Mouse (Mus musculus): ENCODE results near the gene Cela1. TPM values are rescaled to one million over a fixed set of nuclear protein-coding genes. Genes with fewer than 3 reads are reported as not detected.

The Cela1 gene
- polyA plus RNA-seq, 1 experiment from 2014 or later = 1.2 TPM

GRCm38 (mm10) chr15:100721445-100721844 is 33.7 kb upstream of the Cela1 start:
- Histone ChIP-seq H3K4me1 (no peaks in the 10 kb centered on the region), H3K9ac (no peak overlapping the region), H3K27me3 (replicated peaks) (no peaks in the 10 kb centered on the region), H3K27ac (no peak overlapping the region), H3K4me3 (no peak overlapping the region), H3K36me3 (replicated peaks) (no peaks in the 10 kb centered on the region), H3K9me3 (no peaks in the 10 kb centered on the region), H3K4me2 (no peak overlapping the region)
- WGBS = 87% methylated on average over 5 of the region's 5 CpGs
- ATAC-seq (replicated peaks) = no peak

GRCm38 (mm10) chr15:100720066-100720465 is 32.3 kb upstream of the Cela1 start:
- no peaks in the 10 kb centered on the region for H3K36me3 ChIP-seq (replicated peaks)
- ATAC-seq (replicated peaks) = no peak
- no peaks in the 10 kb centered on the region for H3K9me3 ChIP-seq
- H3K27ac ChIP-seq = no peak overlapping the region
- no peaks in the 10 kb centered on the region; the same call in 1 of the 2 replicates for H3K4me1 ChIP-seq
- no peak overlapping the region for H3K4me2 ChIP-seq
- no peak overlapping the region for H3K9ac ChIP-seq
- no peaks in the 10 kb centered on the region for H3K27me3 ChIP-seq (replicated peaks)
- no peak overlapping the region for H3K4me3 ChIP-seq
- WGBS = 88% methylated on average over 10 of the region's 10 CpGs

GRCm38 (mm10) chr15:100719217-100719616 is 31.5 kb upstream of the Cela1 start:
- WGBS = 92% methylated on average over 5 of the region's 5 CpGs
- H3K36me3 ChIP-seq (replicated peaks) = no peaks in the 10 kb centered on the region
- ATAC-seq (replicated peaks) = no peak
- H3K4me1 ChIP-seq = no peaks in the 10 kb centered on the region; the same call in 1 of the 2 replicates
- H3K27me3 ChIP-seq (replicated peaks) = no peaks in the 10 kb centered on the region
- H3K4me2 ChIP-seq = no peak overlapping the region
- no peak overlapping the region for H3K27ac ChIP-seq
- H3K9me3 ChIP-seq = no peaks in the 10 kb centered on the region
- H3K4me3 ChIP-seq = no peak overlapping the region
- no peak overlapping the region for H3K9ac ChIP-seq

GRCm38 (mm10) chr15:100718572-100718971 is 30.9 kb upstream of the Cela1 start:
- Histone ChIP-seq H3K4me2 (no peak overlapping the region), H3K9ac (no peak overlapping the region), H3K27ac (no peak overlapping the region), H3K9me3 (no peaks in the 10 kb centered on the region), H3K36me3 (replicated peaks) (no peaks in the 10 kb centered on the region), H3K4me3 (no peak overlapping the region), H3K4me1 (no peaks in the 10 kb centered on the region; the same call in 1 of the 2 replicates), H3K27me3 (replicated peaks) (no peaks in the 10 kb centered on the region)
- WGBS = 86% methylated on average over 11 of the region's 11 CpGs
- no peak for ATAC-seq (replicated peaks)

- 80% methylated on average over 6 of the region's 6 CpGs for WGBS
- H3K4me2 ChIP-seq = no peak overlapping the region
- no peaks in the 10 kb centered on the region; the same call in 1 of the 2 replicates for H3K4me1 ChIP-seq
- ATAC-seq (replicated peaks) = no peak
- no peak overlapping the region for H3K9ac ChIP-seq
- no peaks in the 10 kb centered on the region for H3K9me3 ChIP-seq
- no peaks in the 10 kb centered on the region for H3K27me3 ChIP-seq (replicated peaks)
- H3K27ac ChIP-seq = no peak overlapping the region
- no peaks in the 10 kb centered on the region for H3K36me3 ChIP-seq (replicated peaks)
- no peak overlapping the region for H3K4me3 ChIP-seq
Measured at GRCm38 (mm10) chr15:100717933-100718332, 30.2 kb upstream of the Cela1 start.

- no peak for ATAC-seq (replicated peaks)
- no peak overlapping the region for H3K4me2 ChIP-seq
- H3K36me3 ChIP-seq (replicated peaks) = no peaks in the 10 kb centered on the region
- no peak overlapping the region for H3K27ac ChIP-seq
- no peak overlapping the region for H3K4me3 ChIP-seq
- no peaks in the 10 kb centered on the region; the same call in 1 of the 2 replicates for H3K4me1 ChIP-seq
- H3K9ac ChIP-seq = no peak overlapping the region
- no peaks in the 10 kb centered on the region for H3K9me3 ChIP-seq
- 40% methylated on average over 9 of the region's 9 CpGs for WGBS
- H3K27me3 ChIP-seq (replicated peaks) = no peaks in the 10 kb centered on the region
Measured at GRCm38 (mm10) chr15:100715399-100715993, 27.8 kb upstream of the Cela1 start.

- WGBS = 94% methylated on average over 8 of the region's 8 CpGs
- H3K27me3 ChIP-seq (replicated peaks) = no peaks in the 10 kb centered on the region
- ATAC-seq (replicated peaks) = no peak
Measured at GRCm38 (mm10) chr15:100714470-100714869, 26.7 kb upstream of the Cela1 start.

GRCm38 (mm10) chr15:100710838-100711237 is 23.1 kb upstream of the Cela1 start:
- no peak for ATAC-seq (replicated peaks)
- Histone ChIP-seq H3K27me3 (replicated peaks) (no peaks in the 10 kb centered on the region), H3K9me3 (no peaks in the 10 kb centered on the region), H3K27ac (no peak overlapping the region), H3K9ac (no peak overlapping the region), H3K4me1 (no peaks in the 10 kb centered on the region; the same call in 1 of the 2 replicates), H3K4me2 (no peak overlapping the region), H3K4me3 (no peak overlapping the region), H3K36me3 (replicated peaks) (no peaks in the 10 kb centered on the region)
- 61% methylated on average over 6 of the region's 6 CpGs for WGBS

More at GRCm38 (mm10) chr15:100714470-100714869, 26.7 kb upstream of the Cela1 start:
- H3K9ac ChIP-seq = no peak overlapping the region
- no peak overlapping the region for H3K27ac ChIP-seq
- H3K4me2 ChIP-seq = no peak overlapping the region
- no peaks in the 10 kb centered on the region for H3K36me3 ChIP-seq (replicated peaks)
- H3K4me1 ChIP-seq = no peaks in the 10 kb centered on the region; the same call in 1 of the 2 replicates
- no peaks in the 10 kb centered on the region for H3K9me3 ChIP-seq
- H3K4me3 ChIP-seq = no peak overlapping the region

- no peak overlapping the region for H3K4me2 ChIP-seq
- H3K4me3 ChIP-seq = no peak overlapping the region
- no peaks in the 10 kb centered on the region for H3K36me3 ChIP-seq (replicated peaks)
- 76% methylated on average over 8 of the region's 8 CpGs for WGBS
- H3K9me3 ChIP-seq = no peaks in the 10 kb centered on the region
- peaks cover 8% of the 10 kb centered on the region for H3K4me1 ChIP-seq
- H3K27ac ChIP-seq = no peak overlapping the region
- ATAC-seq (replicated peaks) = no peak
- no peak overlapping the region for H3K9ac ChIP-seq
- H3K27me3 ChIP-seq (replicated peaks) = peaks cover 6% of the 10 kb centered on the region; the same call in 1 of the 2 replicates
Measured at GRCm38 (mm10) chr15:100708433-100709078, 20.8 kb upstream of the Cela1 start.

- no peak overlapping the region for H3K27ac ChIP-seq
- H3K9ac ChIP-seq = no peak overlapping the region
- H3K4me1 ChIP-seq = peaks cover 8% of the 10 kb centered on the region
- WGBS = 71% methylated on average over 8 of the region's 8 CpGs
- H3K9me3 ChIP-seq = no peaks in the 10 kb centered on the region
- H3K4me3 ChIP-seq = no peak overlapping the region
- H3K4me2 ChIP-seq = no peak overlapping the region
- no peak for ATAC-seq (replicated peaks)
- H3K36me3 ChIP-seq (replicated peaks) = no peaks in the 10 kb centered on the region
- H3K27me3 ChIP-seq (replicated peaks) = peaks cover 6% of the 10 kb centered on the region; the same call in 1 of the 2 replicates
Measured at GRCm38 (mm10) chr15:100706226-100706625, 18.5 kb upstream of the Cela1 start.

GRCm38 (mm10) chr15:100705376-100705775 is 17.7 kb upstream of the Cela1 start:
- H3K9me3 ChIP-seq = no peaks in the 10 kb centered on the region
- no peak overlapping the region for H3K4me2 ChIP-seq
- ATAC-seq (replicated peaks) = no peak
- H3K9ac ChIP-seq = no peak overlapping the region
- peaks cover 8% of the 10 kb centered on the region for H3K4me1 ChIP-seq
- peaks cover 6% of the 10 kb centered on the region; the same call in 1 of the 2 replicates for H3K27me3 ChIP-seq (replicated peaks)
- H3K4me3 ChIP-seq = no peak overlapping the region
- no peaks in the 10 kb centered on the region for H3K36me3 ChIP-seq (replicated peaks)
- no peak overlapping the region for H3K27ac ChIP-seq
- WGBS = 84% methylated on average over 1 of the region's 1 CpGs

GRCm38 (mm10) chr15:100703913-100704312 is 16.2 kb upstream of the Cela1 start:
- no peaks in the 10 kb centered on the region for H3K9me3 ChIP-seq
- peak overlapping the region; percentile 32 for H3K4me2 ChIP-seq
- no peak for ATAC-seq (replicated peaks)
- H3K27ac ChIP-seq = no peak overlapping the region
- peaks cover 6% of the 10 kb centered on the region; the same call in 1 of the 2 replicates for H3K27me3 ChIP-seq (replicated peaks)
- 14% methylated on average over 17 of the region's 17 CpGs for WGBS
- no peak overlapping the region for H3K9ac ChIP-seq
- no peak overlapping the region for H3K4me3 ChIP-seq
- H3K4me1 ChIP-seq = peaks cover 8% of the 10 kb centered on the region
- no peaks in the 10 kb centered on the region for H3K36me3 ChIP-seq (replicated peaks)

- Histone ChIP-seq H3K4me1 (peaks cover 8% of the 10 kb centered on the region), H3K4me2 (no peak overlapping the region), H3K9ac (no peak overlapping the region), H3K27ac (no peak overlapping the region), H3K4me3 (no peak overlapping the region), H3K9me3 (no peaks in the 10 kb centered on the region), H3K36me3 (replicated peaks) (no peaks in the 10 kb centered on the region), H3K27me3 (replicated peaks) (peaks cover 6% of the 10 kb centered on the region; the same call in 1 of the 2 replicates)
- ATAC-seq (replicated peaks) = no peak
- 79% methylated on average over 6 of the region's 6 CpGs for WGBS
Measured at GRCm38 (mm10) chr15:100701856-100702255, 14.1 kb upstream of the Cela1 start.

Measured in midbrain, embryonic 15.5 days (tissue).